Mouse (Mus musculus) liver (tissue): Measurements from ENCODE around the gene Ift57.

Experiments used
- DNase-seq: peaks from one replicate; pipeline ENCODE4 v3.0.0-alpha.2; 2020; ENCODE audit warnings: mixed read lengths

Gene Ift57

DNA sequence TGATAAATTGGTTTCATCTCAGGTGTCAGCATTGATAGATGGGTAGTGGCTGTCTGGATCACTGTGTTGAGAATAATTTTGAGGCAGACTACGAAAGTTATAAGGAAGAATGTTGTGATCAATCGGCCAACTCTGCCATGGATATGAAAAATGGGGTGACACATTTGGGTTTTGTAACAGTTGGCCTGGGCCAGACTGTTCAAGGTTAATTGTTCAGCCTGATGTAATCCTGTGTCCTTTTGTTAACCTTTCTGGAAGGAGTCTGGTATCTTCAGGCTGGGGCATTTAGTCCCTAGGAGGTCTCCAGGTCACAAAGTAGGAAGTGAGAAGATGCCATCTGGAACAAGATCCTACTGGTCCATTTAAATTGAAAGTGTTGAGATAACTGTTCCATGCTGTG lies 97.2 kb downstream of the Ift57 start:
- DNase-seq: no peak

DNA sequence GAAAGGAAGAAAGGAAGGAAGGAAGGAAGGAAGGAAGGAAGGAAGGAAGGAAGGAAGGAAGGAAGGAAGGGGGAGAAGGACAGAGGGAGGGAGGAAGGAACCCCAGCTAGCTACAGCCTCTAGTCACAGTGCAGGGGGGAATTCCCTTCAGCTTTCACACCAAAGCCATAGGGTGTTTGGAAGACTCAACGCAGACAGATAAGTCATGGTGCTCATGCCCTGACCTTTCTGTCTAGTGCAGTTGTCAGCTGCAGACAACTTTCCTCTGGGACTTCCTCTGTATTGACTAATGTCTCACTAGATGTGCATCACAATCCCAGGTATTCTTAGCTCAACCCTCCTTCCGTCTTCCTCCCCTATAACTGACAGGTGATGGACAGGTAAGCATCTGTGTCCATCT lies 97.9 kb downstream of the Ift57 start:
- DNase-seq: no peak

DNA sequence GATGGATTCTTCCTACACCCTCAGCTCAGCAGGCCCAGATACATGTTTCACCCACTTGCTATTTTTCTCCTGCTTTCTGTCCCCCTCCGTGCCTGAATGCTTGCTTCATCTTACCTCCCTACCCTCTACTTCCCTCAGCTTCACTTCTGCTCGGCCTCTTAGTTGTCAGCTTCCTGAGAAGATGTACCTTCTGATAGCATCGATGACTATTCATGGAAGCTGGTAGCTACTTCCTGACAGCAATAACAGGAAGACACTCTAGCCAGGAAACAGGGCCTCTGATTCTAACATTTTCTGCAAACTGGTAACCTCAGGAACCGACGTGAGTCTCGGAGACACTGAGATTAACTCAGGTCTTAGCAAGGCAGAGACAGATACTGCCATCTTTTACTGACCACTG lies 99.8 kb downstream of the Ift57 start:
- DNase-seq: peak; percentile 25

GRCm38 (mm10) chr16:49799597-49800561 lies 100.8 kb downstream of the Ift57 start, which contains the start of gene Cd47:
TSS of gene Cd47 (plus strand) at chr16:49800533.
- peak; percentile 87 for DNase-seq

DNA sequence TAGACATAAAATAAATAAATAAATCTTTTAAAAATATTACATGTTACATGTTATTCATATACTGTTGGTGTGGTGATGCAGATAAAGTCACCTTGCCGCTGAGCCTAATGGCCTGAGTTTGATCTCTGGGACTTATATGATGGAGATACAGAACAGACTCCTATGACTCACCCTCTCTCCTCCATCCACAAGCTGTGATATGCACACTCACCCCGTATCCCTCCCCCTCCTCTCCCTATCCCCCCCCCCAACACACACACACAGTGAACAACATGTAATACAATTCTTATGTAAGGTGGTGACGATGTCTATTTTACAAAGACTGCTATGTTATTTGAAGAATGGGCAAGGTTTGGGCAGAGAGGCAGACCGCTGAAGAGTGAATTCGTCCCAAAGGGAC lies 102.0 kb downstream of the Ift57 start:
- DNase-seq: peak; percentile 47

GRCm38 (mm10) chr16:49801399-49801798 lies 102.4 kb downstream of the Ift57 start:
- DNase-seq: no peak

GRCm38 (mm10) chr16:49802993-49803392 lies 104.0 kb downstream of the Ift57 start:
- DNase-seq: no peak

DNA sequence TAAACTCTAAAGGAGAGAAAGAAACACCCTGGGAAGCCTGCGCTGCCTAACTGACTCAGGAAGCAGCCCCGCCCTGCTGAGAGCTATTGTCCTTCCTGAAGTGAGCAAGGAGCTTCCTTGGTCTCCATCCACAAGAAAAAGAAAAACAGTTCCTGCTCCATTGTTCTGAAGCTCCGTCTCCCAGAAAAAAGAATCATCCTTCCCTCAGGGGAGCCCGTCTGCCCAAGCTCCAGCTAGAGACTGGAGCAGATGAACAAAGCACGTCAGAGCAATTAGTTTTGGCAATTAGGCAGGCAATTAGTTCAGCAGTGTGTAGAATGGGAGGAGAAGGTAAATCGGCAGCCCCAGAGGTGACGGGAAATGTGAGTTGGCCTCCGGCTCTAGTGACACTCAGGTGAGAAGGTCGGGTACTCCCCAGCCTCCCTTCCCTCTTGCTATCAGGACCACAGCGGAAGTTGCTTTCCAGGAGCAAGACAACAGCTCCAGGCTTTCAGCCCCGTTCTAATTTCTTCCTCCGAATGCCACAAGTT lies 105.0 kb downstream of the Ift57 start:
- DNase-seq: peak; percentile 78

DNA sequence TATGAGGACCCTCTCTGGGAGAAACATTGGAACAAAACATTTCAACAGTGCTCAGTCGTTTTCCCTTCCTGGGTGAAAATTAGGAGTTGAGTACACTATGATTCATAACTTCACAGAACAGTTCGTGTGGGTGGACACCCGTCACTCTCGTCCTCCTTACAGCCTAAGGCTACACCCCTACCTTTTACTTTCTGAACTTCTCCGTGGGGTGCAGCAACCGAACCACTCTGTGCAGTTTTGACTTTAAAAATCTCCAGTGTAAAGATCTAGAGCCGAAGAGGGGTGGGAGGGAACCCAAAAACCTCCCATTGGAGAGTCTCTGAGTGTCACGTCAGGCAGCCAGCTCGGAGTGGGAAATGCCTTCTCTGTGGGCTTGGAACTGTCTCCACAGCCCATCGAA lies 107.9 kb downstream of the Ift57 start:
- no peak for DNase-seq

DNA sequence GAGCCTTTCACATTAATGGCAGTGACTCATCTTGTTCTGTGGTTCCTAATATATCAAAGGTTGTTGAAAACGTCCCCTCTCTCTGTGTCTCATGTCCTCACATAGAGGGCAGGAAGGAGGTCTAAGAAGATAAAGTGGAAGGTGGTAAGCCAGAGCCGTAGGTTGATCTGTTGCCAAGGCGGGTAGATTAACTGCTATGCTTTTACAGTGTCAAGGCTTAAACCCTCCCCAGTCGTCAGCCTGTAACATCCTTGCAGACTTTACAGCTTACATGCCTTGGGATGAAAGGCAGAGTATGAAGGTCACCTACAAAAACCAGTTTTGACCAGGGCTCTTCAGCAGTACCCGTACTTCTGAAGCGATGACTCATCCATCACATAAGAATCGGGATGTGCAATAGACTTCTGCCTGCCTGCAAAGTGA lies 108.4 kb downstream of the Ift57 start:
- no peak for DNase-seq

DNA sequence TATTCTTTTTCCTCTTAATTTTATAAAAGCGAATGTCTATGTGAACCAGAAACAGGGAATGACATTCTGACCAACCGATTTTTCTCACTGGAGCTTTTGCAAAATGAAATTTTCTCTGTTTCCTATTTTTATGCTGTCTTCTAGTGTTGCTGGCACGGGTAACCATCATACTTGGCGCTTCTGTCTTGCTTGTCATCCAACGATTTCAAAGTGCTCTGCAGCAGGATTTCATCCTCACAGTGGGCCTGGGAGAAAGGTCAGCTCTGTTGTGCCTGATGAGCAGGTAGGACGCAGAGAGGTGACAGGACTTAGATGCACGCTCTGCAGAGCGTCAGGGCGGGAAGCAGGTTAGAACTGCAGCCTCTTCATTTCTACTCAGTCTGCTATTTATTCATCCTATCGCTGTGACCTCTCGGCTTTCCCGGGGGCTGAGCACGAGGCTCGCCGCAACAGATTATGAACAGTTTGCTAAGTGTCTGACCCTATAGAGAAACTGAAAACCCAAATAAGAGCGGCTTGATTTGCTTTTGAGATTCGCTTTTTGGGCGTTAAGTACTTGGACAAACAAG lies 108.9 kb downstream of the Ift57 start:
- DNase-seq: no peak

GRCm38 (mm10) chr16:49811897-49812296 lies 112.9 kb downstream of the Ift57 start:
- no peak for DNase-seq

DNA sequence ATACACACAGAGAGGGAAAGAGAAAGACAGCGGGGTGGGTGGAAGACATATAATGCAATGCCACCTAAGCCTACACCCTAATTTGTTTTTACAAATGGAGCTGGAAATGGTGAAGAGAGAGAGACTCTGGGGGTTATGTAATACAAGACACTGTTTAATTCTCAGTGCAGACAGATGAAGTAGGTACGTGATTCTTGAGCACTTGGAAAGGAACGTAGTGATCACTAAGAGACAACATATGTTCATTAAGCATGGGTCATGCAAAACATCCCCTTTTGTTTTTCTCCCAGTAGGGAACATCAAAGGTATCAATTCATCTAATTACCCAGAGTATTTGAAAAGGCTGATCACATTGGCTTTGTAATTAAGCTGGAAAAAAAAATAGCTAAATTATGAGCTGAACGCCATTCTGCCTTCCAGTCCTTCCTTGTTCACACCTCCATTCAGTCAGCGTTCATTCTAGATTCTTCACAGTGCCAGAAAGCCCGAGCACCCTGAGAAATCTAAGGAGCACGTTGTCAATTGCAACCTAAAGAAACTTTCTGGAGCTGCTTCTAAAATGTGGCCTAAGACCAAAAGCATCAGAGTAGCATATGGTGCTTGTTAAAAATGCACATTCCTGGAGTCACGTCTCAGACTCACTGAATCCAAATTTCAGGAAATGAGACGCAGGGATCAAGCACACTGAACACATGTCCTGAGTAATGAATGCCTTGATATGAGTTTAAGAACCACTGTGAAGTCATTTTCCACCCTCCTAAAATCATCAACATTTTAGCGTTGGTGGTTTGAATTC lies 114.0 kb downstream of the Ift57 start:
- no peak for DNase-seq

DNA sequence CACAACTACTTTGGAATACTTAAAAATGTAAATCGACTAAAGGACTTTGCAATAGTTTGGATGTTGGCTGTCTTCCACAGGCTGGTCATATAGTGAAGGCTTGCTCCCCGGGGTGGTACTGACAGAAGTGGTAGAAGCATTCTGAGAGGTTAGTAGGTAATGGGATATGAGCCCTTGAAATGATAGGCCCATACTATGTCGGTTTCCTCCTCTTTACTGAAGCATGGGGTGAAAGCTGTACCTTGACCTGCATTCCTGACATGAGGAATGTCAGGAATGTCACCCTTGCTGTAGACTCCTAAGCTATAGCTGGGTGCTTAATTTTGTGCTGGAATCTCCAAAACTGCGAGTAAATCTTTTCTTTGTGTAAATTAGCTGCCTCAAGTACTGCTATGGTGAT lies 115.4 kb downstream of the Ift57 start:
- DNase-seq: no peak
